Mouse (Mus musculus) kidney, adult 2 months (tissue): ENCODE measurements around the gene Tec. TPM values are rescaled to one million over a fixed set of nuclear protein-coding genes. Genes with fewer than 3 reads are reported as not detected.

Experiments used
- DNase-seq: peaks from one replicate; pipeline ENCODE4 v3.0.0; 2021
- H3K27ac ChIP-seq: fragments of 200-500 bp; 2 replicates; pipeline ENCODE4 v1.5.1; 2012; ENCODE audit warnings: low read depth, low read length, control low read depth, inconsistent platforms; ENCODE audit not compliant: insufficient read depth
- H3K27me3 ChIP-seq: fragments of 200-500 bp; replicated peaks from 2 replicates; pipeline ENCODE4 v1.6.1; 2012; ENCODE audit warnings: mild to moderate bottlenecking, moderate library complexity, low read length, inconsistent platforms; ENCODE audit not compliant: control insufficient read depth, insufficient read depth
- H3K36me3 ChIP-seq: fragments of 200-500 bp; 2 replicates; pipeline ENCODE4 v1.6.1; 2012; ENCODE audit warnings: mild to moderate bottlenecking, moderate library complexity, low read length, inconsistent platforms; ENCODE audit not compliant: control insufficient read depth, insufficient read depth
- H3K4me1 ChIP-seq: fragments of 200-500 bp; 2 replicates; pipeline ENCODE4 v1.6.1; 2011; ENCODE audit warnings: low read length; ENCODE audit not compliant: control insufficient read depth, insufficient read depth
- H3K4me3 ChIP-seq: fragments of 200-500 bp; 2 replicates; pipeline ENCODE4 v1.5.1; 2011; ENCODE audit warnings: mild to moderate bottlenecking, low read depth, low read length, control low read depth; ENCODE audit not compliant: insufficient read depth
- CTCF ChIP-seq: fragments of 200-500 bp; conservative IDR thresholded peaks from 2 replicates; pipeline ENCODE4 v1.5.1; 2011; ENCODE audit warnings: low read depth, mild to moderate bottlenecking, control low read depth, low read length, moderate library complexity, mixed read lengths; ENCODE audit not compliant: insufficient read depth, insufficient read length
- POLR2A ChIP-seq: fragments of 200-500 bp; IDR thresholded peaks from one replicate; pipeline ENCODE4 v1.6.1; 2011; ENCODE audit warnings: low read depth, low read length, control low read depth
- WGBS: fragments of 180-500 bp; shearing (Covaris S2); methylation state at CpG from one replicate; pipeline ENCODE4 v1.1.7; 2018; 5-methylcytosine and 5-hydroxymethylcytosine counted together
- polyA plus RNA-seq: library from polyadenylated mRNA; depleted of rRNA; stranded (reverse); fragments of >200 nt; gene quantifications from 2 replicates; pipeline ENCODE4 v1.2.3, GENCODE M21; 2012

Gene Tec
- polyA plus RNA-seq, 1 experiment: 8.1 TPM

DNA sequence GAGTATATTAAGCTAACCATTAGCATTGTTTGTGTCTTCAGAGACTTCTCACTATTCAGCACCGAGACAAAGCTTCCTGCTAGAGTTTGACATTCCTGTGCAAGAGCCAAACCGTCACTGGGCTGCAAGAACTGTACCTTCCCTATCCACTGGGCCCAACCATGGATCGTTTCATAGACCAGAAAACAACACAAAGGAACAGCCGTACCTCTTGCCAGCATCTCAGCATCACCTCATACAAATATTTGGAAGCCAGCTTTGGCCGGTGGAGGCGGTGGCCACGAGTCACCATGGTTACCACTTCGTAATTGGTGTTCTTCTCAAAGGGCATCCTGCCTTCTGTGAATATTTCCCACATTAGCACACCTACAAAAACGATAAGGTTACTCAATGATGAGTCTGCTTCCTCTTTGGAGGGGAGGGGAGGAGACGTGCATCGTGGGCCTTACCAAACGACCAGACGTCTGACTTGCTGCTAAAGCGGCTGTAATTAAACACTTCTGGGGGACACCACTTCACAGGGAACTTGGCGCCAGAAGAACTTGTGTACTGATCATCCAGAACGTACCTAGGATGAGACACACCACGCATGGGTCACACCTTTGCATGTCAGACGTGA, 111.0 kb downstream of the Tec start:
- Histone ChIP-seq H3K4me1 (no peaks in the 10 kb centered on the region), H3K27me3 (no peaks in the 10 kb centered on the region), H3K4me3 (no peak overlapping the region), H3K27ac (no peak overlapping the region), H3K36me3 (peaks cover 2% of the 10 kb centered on the region; the same call in 1 of the 2 replicates)
- TF ChIP-seq POLR2A: no peak
- TF ChIP-seq CTCF: no peak
- 76% methylated on average over 18 of the region's 18 CpGs for WGBS
- no peak for DNase-seq

DNA sequence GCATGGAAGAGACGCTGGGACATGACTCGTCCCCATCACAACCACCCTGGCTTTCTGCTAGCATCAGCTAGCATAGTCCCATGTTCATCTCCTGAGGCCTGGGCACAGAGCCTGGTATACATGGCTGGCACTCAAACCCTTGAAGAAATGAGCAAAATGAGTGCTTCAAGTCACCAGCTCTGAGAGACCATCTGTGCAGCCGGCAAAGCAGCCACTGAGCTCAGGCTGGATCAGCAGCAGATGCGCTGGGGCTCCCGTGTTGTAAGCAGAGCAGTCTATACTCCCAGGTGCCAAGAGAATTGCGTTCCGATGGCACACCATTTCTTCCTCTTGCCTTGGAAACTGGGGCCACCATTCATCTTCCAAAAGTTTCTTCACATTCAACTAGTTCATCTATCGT, 112.3 kb downstream of the Tec start:
- 90% methylated on average over 8 of the region's 8 CpGs for WGBS

DNA sequence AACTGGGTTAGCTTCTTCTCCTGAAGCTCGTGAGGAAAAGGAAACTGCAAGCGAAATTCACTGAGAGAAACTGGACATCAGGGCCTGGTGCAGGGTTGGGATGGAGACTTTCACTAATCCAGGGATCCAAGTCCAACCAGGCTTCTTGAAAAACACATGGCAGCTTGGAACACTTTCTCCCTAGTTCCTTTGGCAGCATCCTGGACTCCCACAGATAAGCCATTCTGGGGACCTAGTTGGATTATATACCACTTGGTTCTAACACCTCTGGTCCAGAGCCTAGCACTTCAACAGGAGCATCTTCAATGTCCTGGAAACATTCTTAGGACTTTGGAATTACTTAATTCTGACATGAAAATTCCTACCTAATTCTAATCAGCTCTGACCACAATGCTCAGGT, 113.2 kb downstream of the Tec start:
- TF ChIP-seq POLR2A: no peak
- TF ChIP-seq CTCF: no peak

More for the DNA sequence above, 112.3 kb downstream of the Tec start:
- no peak for DNase-seq
- no peaks in the 10 kb centered on the region for H3K27me3 ChIP-seq
- H3K36me3 ChIP-seq: peaks cover 2% of the 10 kb centered on the region; the same call in 1 of the 2 replicates
- no peak overlapping the region for H3K4me3 ChIP-seq
- H3K4me1 ChIP-seq: no peaks in the 10 kb centered on the region
- H3K27ac ChIP-seq: no peak overlapping the region
- TF ChIP-seq CTCF: no peak
- no peak for TF ChIP-seq POLR2A

DNA sequence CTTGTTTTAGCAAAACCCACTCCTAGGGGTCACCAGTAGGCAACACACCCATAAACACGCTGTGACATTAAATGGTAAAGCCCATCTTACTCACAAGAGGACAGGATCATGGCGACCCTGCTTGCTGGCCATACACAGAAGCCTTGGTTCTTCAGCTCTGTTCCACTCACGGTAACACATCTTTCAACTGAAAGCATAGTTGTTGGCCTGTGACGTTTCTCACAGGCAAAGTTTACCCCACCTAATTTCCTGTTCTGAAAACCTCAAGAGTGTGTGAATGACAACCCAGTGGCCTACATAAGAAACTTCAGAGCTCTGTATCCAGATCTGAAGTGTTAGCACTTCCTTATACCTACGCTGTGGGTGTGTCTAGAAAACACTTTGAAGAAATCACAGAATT, 115.7 kb downstream of the Tec start, which contains the start of gene Txk:
TSS of gene Txk (minus strand) at position 193 of the 400 bp plus-strand sequence.
- WGBS: 85% methylated on average over 5 of the region's 5 CpGs
- Histone ChIP-seq H3K36me3 (peaks cover 2% of the 10 kb centered on the region; the same call in 1 of the 2 replicates), H3K27ac (no peak within 1 kb of the TSS), H3K4me3 (no peak within 1 kb of the TSS), H3K27me3 (no peaks in the 10 kb centered on the region), H3K4me1 (no peaks in the 10 kb centered on the region)
- DNase-seq: no peak
- TF ChIP-seq POLR2A (no peak), CTCF (no peak)

More for the DNA sequence above, 113.2 kb downstream of the Tec start:
- Histone ChIP-seq H3K27me3 (no peaks in the 10 kb centered on the region), H3K4me1 (no peaks in the 10 kb centered on the region), H3K4me3 (no peak overlapping the region), H3K27ac (no peak overlapping the region), H3K36me3 (peaks cover 2% of the 10 kb centered on the region; the same call in 1 of the 2 replicates)
- 95% methylated on average over 2 of the region's 2 CpGs for WGBS
- DNase-seq: no peak

- Histone ChIP-seq H3K4me1 (no peaks in the 10 kb centered on the region), H3K27me3 (no peaks in the 10 kb centered on the region), H3K27ac (no peak overlapping the region), H3K4me3 (no peak overlapping the region), H3K36me3 (no peaks in the 10 kb centered on the region; the same call in 1 of the 2 replicates)
- WGBS: 88% methylated on average over 7 of the region's 7 CpGs
- TF ChIP-seq POLR2A (no peak), CTCF (no peak)
- DNase-seq: no peak
Observed at GRCm38 (mm10) chr5:72751056-72751758, 117.1 kb downstream of the Tec start.

GRCm38 (mm10) chr5:72750226-72750625, 118.1 kb downstream of the Tec start:
- no peak for DNase-seq
- Histone ChIP-seq H3K4me3 (no peak overlapping the region), H3K36me3 (no peaks in the 10 kb centered on the region; the same call in 1 of the 2 replicates), H3K27ac (no peak overlapping the region), H3K27me3 (no peaks in the 10 kb centered on the region), H3K4me1 (no peaks in the 10 kb centered on the region)
- 90% methylated on average over 5 of the region's 5 CpGs for WGBS
- TF ChIP-seq CTCF (no peak), POLR2A (no peak)

GRCm38 (mm10) chr5:72748659-72749265, 119.5 kb downstream of the Tec start:
- Histone ChIP-seq H3K4me1 (no peaks in the 10 kb centered on the region), H3K27ac (no peak overlapping the region), H3K4me3 (no peak overlapping the region), H3K36me3 (no peaks in the 10 kb centered on the region), H3K27me3 (no peaks in the 10 kb centered on the region)
- no peak for DNase-seq
- 70% methylated on average over 7 of the region's 7 CpGs for WGBS
- TF ChIP-seq CTCF (no peak), POLR2A (no peak)
